Mouse (Mus musculus) left cerebral cortex, postnatal 36 days (tissue): ENCODE measurements around the gene Dlgap1. TPM values are rescaled to one million over a fixed set of nuclear protein-coding genes. Genes with fewer than 3 reads are reported as not detected.

Experiments used
- DNase-seq, 2 experiments: peaks; one replicate each; pipeline ENCODE4 v3.0.0; 2021 to 2022; ENCODE audit warnings: low spot score in 2 of 2, mixed read lengths in 1 of 2
- intact Hi-C: fragments of 180-260 bp; cut with DNase I; formaldehyde crosslinking; loops from one replicate; pipeline ENCODE4 v1.15.1; 2025
- total RNA-seq, 2 experiments: library from RNA; stranded (reverse); gene quantifications; 2 replicates each; pipeline ENCODE4 v1.2.3; 2021

Gene Dlgap1
- total RNA-seq, 2 experiments from 2014 or later, result 466 to 468 TPM

GRCm38 (mm10) chr17:70663992-70664391 lies 695.1 kb downstream of the Dlgap1 start:
- intact Hi-C loops, result no loop called here
- no peak for DNase-seq

GRCm38 (mm10) chr17:70664484-70665040 lies 695.7 kb downstream of the Dlgap1 start:
- intact Hi-C loops, result no loop called here

GRCm38 (mm10) chr17:70673985-70674384 lies 705.1 kb downstream of the Dlgap1 start:
- intact Hi-C loops, result no loop called here

More at GRCm38 (mm10) chr17:70664484-70665040, 695.7 kb downstream of the Dlgap1 start:
- DNase-seq, result no peak

GRCm38 (mm10) chr17:70676522-70676921 lies 707.6 kb downstream of the Dlgap1 start:
- no peak for DNase-seq
- intact Hi-C loops, result no loop called here

More at GRCm38 (mm10) chr17:70673985-70674384, 705.1 kb downstream of the Dlgap1 start:
- peak; percentile 66 to 72 for DNase-seq

GRCm38 (mm10) chr17:70683561-70684167 lies 714.8 kb downstream of the Dlgap1 start:
- DNase-seq, result peak; percentile 83 to 86
- intact Hi-C loops, result loop anchor here (5.0 kb wide), 2 partner anchors 51 to 156 kb away; no protein-coding TSS in a partner anchor

GRCm38 (mm10) chr17:70690174-70690573 lies 721.3 kb downstream of the Dlgap1 start:
- intact Hi-C loops, result no loop called here
- DNase-seq, result no peak

- no peak for DNase-seq
- intact Hi-C loops, result no loop called here
Measured at GRCm38 (mm10) chr17:70690598-70690997, 721.7 kb downstream of the Dlgap1 start.

- DNase-seq, result peak; percentile 78 to 79
- intact Hi-C loops, result loop anchor here (10.0 kb wide), 1 partner anchor 258 kb away; no protein-coding TSS in a partner anchor
Measured at GRCm38 (mm10) chr17:70706976-70707818, 738.3 kb downstream of the Dlgap1 start.

GRCm38 (mm10) chr17:70707819-70708140 lies 738.9 kb downstream of the Dlgap1 start:
- DNase-seq, result no peak
- intact Hi-C loops, result loop anchor here (10.0 kb wide), 1 partner anchor 257 kb away; no protein-coding TSS in a partner anchor

- intact Hi-C loops, result loop anchor here (10.0 kb wide), 1 partner anchor 255 kb away; no protein-coding TSS in a partner anchor
- DNase-seq, result no peak
Measured at GRCm38 (mm10) chr17:70709545-70709944, 740.7 kb downstream of the Dlgap1 start.

GRCm38 (mm10) chr17:70713470-70713869 lies 744.6 kb downstream of the Dlgap1 start:
- intact Hi-C loops, result no loop called here
- no peak for DNase-seq

GRCm38 (mm10) chr17:70719684-70720324 lies 750.9 kb downstream of the Dlgap1 start:
- no peak for DNase-seq
- intact Hi-C loops, result no loop called here

- intact Hi-C loops, result no loop called here
- no peak for DNase-seq
Measured at GRCm38 (mm10) chr17:70720766-70721165, 751.9 kb downstream of the Dlgap1 start.

GRCm38 (mm10) chr17:70722146-70722545 lies 753.3 kb downstream of the Dlgap1 start:
- no peak for DNase-seq
- intact Hi-C loops, result no loop called here

GRCm38 (mm10) chr17:70728719-70729281 lies 759.9 kb downstream of the Dlgap1 start:
- DNase-seq, result peak; percentile 55 to 58
- intact Hi-C loops, result no loop called here

GRCm38 (mm10) chr17:70734728-70735127 lies 765.9 kb downstream of the Dlgap1 start:
- no peak for DNase-seq
- intact Hi-C loops, result no loop called here

- intact Hi-C loops, result no loop called here
- DNase-seq, result no peak
Measured at GRCm38 (mm10) chr17:70735396-70735795, 766.5 kb downstream of the Dlgap1 start.

GRCm38 (mm10) chr17:70737424-70737823 lies 768.6 kb downstream of the Dlgap1 start:
- peak; percentile 62 to 65 for DNase-seq
- intact Hi-C loops, result no loop called here

GRCm38 (mm10) chr17:70738168-70738854 lies 769.4 kb downstream of the Dlgap1 start:
- DNase-seq, result peak; percentile 63 to 68
- intact Hi-C loops, result no loop called here
